Mouse (Mus musculus): ENCODE results near the gene Fbh1. TPM values are rescaled to one million over a fixed set of nuclear protein-coding genes. Genes with fewer than 3 reads are reported as not detected.

Fbh1 gene
- total RNA-seq, 2 experiments from 2014 or later, result 114 to 123 TPM

GRCm38 (mm10) chr2:11693352-11693751 is 84.0 kb downstream of the Fbh1 start:
- no peak for DNase-seq (ENCODE audit: extremely low spot score in 1 of 2, low spot score in 2 of 2)
- Histone ChIP-seq H3K4me3 (no peak overlapping the region), H3K27ac (no peak overlapping the region)
- TF ChIP-seq CTCF (IDR thresholded peaks at IDR 0.05), result no peak
- intact Hi-C loops (cut with DNase I), result no loop called here

Other genes starting within 250 kb of the Fbh1 start
- gene Pfkfb3, start 223.5 kb downstream of the Fbh1 start, total RNA-seq (2021), result 10 to 100 TPM; 33.8 to 47.2 TPM
- 10 to 100 TPM; 84.7 to 86.9 TPM for gene Rbm17, start 173.4 kb downstream of the Fbh1 start, total RNA-seq (2021)
- not detected for gene Gm17490, start 151.3 kb downstream of the Fbh1 start, total RNA-seq (2021)
- under 1 TPM in 1 of 2 experiments, not detected in 1; 0.07 TPM for gene Il2ra, start 134.8 kb downstream of the Fbh1 start, total RNA-seq (2021)
- 10 to 100 TPM; 10.3 to 11.8 TPM for gene Il15ra, start 72.3 kb downstream of the Fbh1 start, total RNA-seq (2021)
- gene Ankrd16, start 294 bp upstream of the Fbh1 start, total RNA-seq (2021), result 10 to 100 TPM; 60.3 to 69.0 TPM